In genomic region chr7:144285066-144285633, GRCm38 (mm10) we compare ENCODE assay signal across 10 mouse cellular contexts.
DNase-seq lines count a peak whose midpoint lies in the region; ATAC-seq and TF ChIP-seq lines count a peak whose summit lies in the region.
"Had no signal": no experiment of that assay in that cellular context is flagged by ENCODE, and none has a peak within 500 bp of the region (broad histone marks: within the 10 kb centered on the region; RNA-seq: fewer than 3 reads in every experiment).

No protein-coding gene starts in this region.

- no peak overlapping the region; the same call in 1 of the 2 replicates for H3K27ac ChIP-seq in heart, embryonic 10.5 days
- H3K27ac ChIP-seq in ES-Bruce4 (ENCODE audit: insufficient read depth, low read length) = no peak overlapping the region
- peak overlapping the region; percentile 95 for H3K27ac ChIP-seq in hindbrain, embryonic 10.5 days
- H3K27ac ChIP-seq in midbrain, embryonic 11.5 days (ENCODE audit: low read depth, low read length) = peak overlapping the region; percentile 87

- H3K9ac ChIP-seq in ES-Bruce4 (ENCODE audit: low read depth, poor library complexity, severe bottlenecking) = no peak overlapping the region
- H3K9ac ChIP-seq in midbrain, embryonic 11.5 days (ENCODE audit: low read length) = peak overlapping the region; percentile 83

- WGBS in heart, embryonic 10.5 days = 31% methylated on average over 5 of the region's 5 CpGs
- 25% methylated on average over 5 of the region's 5 CpGs for WGBS in hindbrain, embryonic 10.5 days
- 16% methylated on average over 5 of the region's 5 CpGs for WGBS in midbrain, embryonic 11.5 days
- 37% methylated on average over 5 of the region's 5 CpGs for WGBS in lung, adult 2 months

- no peaks in the 10 kb centered on the region for H3K36me3 ChIP-seq in heart, embryonic 10.5 days
- H3K36me3 ChIP-seq in ES-Bruce4 (ENCODE audit: control insufficient read depth, insufficient read depth, low read length, poor library complexity, severe bottlenecking) = no peaks in the 10 kb centered on the region
- no peaks in the 10 kb centered on the region for H3K36me3 ChIP-seq in hindbrain, embryonic 10.5 days
- no peaks in the 10 kb centered on the region for H3K36me3 ChIP-seq in midbrain, embryonic 11.5 days (ENCODE audit: control insufficient read depth, insufficient read depth, low read length)

- TF ChIP-seq CTCF in ES-Bruce4 (IDR thresholded peaks at IDR 0.05; ENCODE audit: low read depth, low read length) = no peak
- no peak for TF ChIP-seq CTCF in lung, adult 2 months (IDR thresholded peaks at IDR 0.05; ENCODE audit: insufficient read depth, low read length)

- peak overlapping the region; percentile 85 for H3K4me2 ChIP-seq in midbrain, embryonic 11.5 days

- peak; percentile 15; the same call in 1 of the 2 replicates for ATAC-seq in midbrain, embryonic 11.5 days (ENCODE audit: low FRiP score)
- ATAC-seq: lung, postnatal 0 days had no signal

- TF ChIP-seq EP300 in ES-Bruce4 (IDR thresholded peaks at IDR 0.05; ENCODE audit: insufficient read depth, low read depth, low read length) = no peak

- H3K27me3 ChIP-seq in heart, embryonic 10.5 days (ENCODE audit: insufficient read depth, poor library complexity, severe bottlenecking) = peaks cover 46% of the 10 kb centered on the region
- H3K27me3 ChIP-seq in ES-Bruce4 (ENCODE audit: control insufficient read depth, insufficient read depth, low read length, poor library complexity, severe bottlenecking) = no peaks in the 10 kb centered on the region
- H3K27me3 ChIP-seq in hindbrain, embryonic 10.5 days (ENCODE audit: insufficient read depth, poor library complexity, severe bottlenecking) = peaks cover 6% of the 10 kb centered on the region; the same call in 1 of the 2 replicates
- no peaks in the 10 kb centered on the region for H3K27me3 ChIP-seq in midbrain, embryonic 11.5 days (ENCODE audit: control insufficient read depth, insufficient read depth, low read length)

- TF ChIP-seq POLR2A in ES-Bruce4 (IDR thresholded peaks at IDR 0.05; ENCODE audit: insufficient read depth, low read length) = no peak
- no peak for TF ChIP-seq POLR2A in lung, adult 2 months (IDR thresholded peaks at IDR 0.05; ENCODE audit: borderline replicate concordance, extremely low read depth, low read depth, low read length)

- no peak for DNase-seq in heart, embryonic 10.5 days (ENCODE audit: low spot score)
- no peak for DNase-seq in heart, postnatal 4 days
- no peak for DNase-seq in hindbrain, embryonic 10.5 days (ENCODE audit: low spot score)
- DNase-seq in midbrain, embryonic 11.5 days (ENCODE audit: low spot score, missing footprints) = peak; percentile 84
- DNase-seq in adrenal gland, postnatal 14 days = no peak
- DNase-seq in right cerebral cortex, postnatal 4 days = no peak
- DNase-seq in lung, adult 2 months = no peak
- DNase-seq: cerebellum, adult 11-12 months had no signal

- no peaks in the 10 kb centered on the region for H3K9me3 ChIP-seq in heart, embryonic 10.5 days
- no peaks in the 10 kb centered on the region for H3K9me3 ChIP-seq in ES-Bruce4 (replicated peaks; ENCODE audit: control insufficient read depth, insufficient read depth, low read length, poor library complexity, severe bottlenecking)
- H3K9me3 ChIP-seq in hindbrain, embryonic 10.5 days = no peaks in the 10 kb centered on the region
- H3K9me3 ChIP-seq in midbrain, embryonic 11.5 days (ENCODE audit: control insufficient read depth, low read length) = no peaks in the 10 kb centered on the region

- H3K4me3 ChIP-seq in heart, embryonic 10.5 days = peak overlapping the region; percentile 63
- H3K4me3 ChIP-seq in ES-Bruce4 (ENCODE audit: low read depth, low read length) = peak overlapping the region; percentile 64; the same call in 1 of the 2 replicates
- H3K4me3 ChIP-seq in hindbrain, embryonic 10.5 days = peak overlapping the region; percentile 74
- H3K4me3 ChIP-seq in midbrain, embryonic 11.5 days (ENCODE audit: low read depth, low read length) = peak overlapping the region; percentile 45
- H3K4me3 ChIP-seq in lung, adult 2 months (replicated peaks; ENCODE audit: extremely low read depth, low read depth, low read length) = no peak overlapping the region

- peaks cover 20% of the 10 kb centered on the region for H3K4me1 ChIP-seq in heart, embryonic 10.5 days
- no peaks in the 10 kb centered on the region for H3K4me1 ChIP-seq in ES-Bruce4 (ENCODE audit: control insufficient read depth, insufficient read depth, low read length)
- H3K4me1 ChIP-seq in hindbrain, embryonic 10.5 days (replicated peaks) = peaks cover 38% of the 10 kb centered on the region
- H3K4me1 ChIP-seq in midbrain, embryonic 11.5 days (ENCODE audit: control insufficient read depth, insufficient read depth, low read length) = peaks cover 17% of the 10 kb centered on the region
- H3K4me1 ChIP-seq in lung, adult 2 months (ENCODE audit: control insufficient read depth, insufficient read depth, low read length) = no peaks in the 10 kb centered on the region

Comparison
In these comparisons a context has a peak if more than half of its experiments do, and no peak if none do; other contexts are left out.
1. H3K27ac ChIP-seq: peak in hindbrain, embryonic 10.5 days (single experiment) and midbrain, embryonic 11.5 days (single experiment); none in heart, embryonic 10.5 days (single experiment) and ES-Bruce4 (single experiment).